8 mouse cellular contexts compared by ENCODE assay signal in genomic region chr11:97987551-97988526, GRCm38 (mm10). TPM values are rescaled to one million over a fixed set of nuclear protein-coding genes. Genes with fewer than 3 reads are reported as not detected.
A peak's percentile ranks its signal among the peaks of the same experiment; 100 is the strongest.
DNase-seq lines count a peak whose midpoint lies in the region; ATAC-seq lines count a peak whose summit lies in the region.

No protein-coding gene starts in this region.

- no peaks in the 10 kb centered on the region for H3K9me3 ChIP-seq in hindbrain, embryonic 12.5 days (replicated peaks)

- H3K9ac ChIP-seq in hindbrain, embryonic 12.5 days, result peak overlapping the region; percentile 78

- peak overlapping the region; percentile 57 for H3K4me2 ChIP-seq in hindbrain, embryonic 12.5 days (replicated peaks)

- under 1% methylated on average over 42 of the region's 42 CpGs for WGBS in hindbrain, embryonic 12.5 days

- peaks cover 27% of the 10 kb centered on the region for H3K4me1 ChIP-seq in hindbrain, embryonic 12.5 days

- no peaks in the 10 kb centered on the region for H3K36me3 ChIP-seq in hindbrain, embryonic 12.5 days

- peak; percentile 97 for DNase-seq in Muller cell, postnatal 12 days (ENCODE audit: inconsistent ontology term)
- peak; percentile 92 for DNase-seq in cerebellum, adult 9-11 months
- DNase-seq in frontal cortex, postnatal 10 days (ENCODE audit: low spot score in 2 of 2), result peak; percentile 91 to 92
- DNase-seq in layer of hippocampus, postnatal 14 days (ENCODE audit: low spot score in 2 of 2), result peak; percentile 97
- DNase-seq in lung, postnatal 14 days, result peak; percentile 95
- DNase-seq in retina, adult 2 months (ENCODE audit: low read depth, low spot score), result peak; percentile 81
- peak; percentile 92 to 94 for DNase-seq in thymus, postnatal 36 days

- H3K27ac ChIP-seq in hindbrain, embryonic 12.5 days, result peak overlapping the region; percentile 79

- peak; percentile 83 for ATAC-seq in hindbrain, embryonic 12.5 days (ENCODE audit: low FRiP score)

- peaks cover 42% of the 10 kb centered on the region for H3K27me3 ChIP-seq in hindbrain, embryonic 12.5 days

- peak overlapping the region; percentile 70 for H3K4me3 ChIP-seq in hindbrain, embryonic 12.5 days

RNA-seq across cellular contexts. Expression of gene Plxdc1, which starts 1.6 kb away (rescaled TPM):
- polyA plus RNA-seq in hindbrain, embryonic 12.5 days (2016; fragmentation: Nextera tagmentation; extraction: Ambion mirVana), result 0.13 and 0.26 TPM in 2 replicates
- 1 to 10 TPM; 7.9 to 9.6 TPM for total RNA-seq in layer of hippocampus, postnatal 14 days (2021)

RNA-seq across cellular contexts. Expression of gene Arl5c, which starts 8.1 kb away (rescaled TPM):
- polyA plus RNA-seq in hindbrain, embryonic 12.5 days (2016; fragmentation: Nextera tagmentation; extraction: Ambion mirVana), result 5.7 and 7.0 TPM in 2 replicates
- 1 to 10 TPM; 1.5 to 1.6 TPM for total RNA-seq in layer of hippocampus, postnatal 14 days (2021)

RNA-seq across cellular contexts. Expression of gene Cacnb1, which starts 35.0 kb away (rescaled TPM):
- polyA plus RNA-seq in hindbrain, embryonic 12.5 days (2016; fragmentation: Nextera tagmentation; extraction: Ambion mirVana), result 39.6 and 43.5 TPM in 2 replicates
- 100 to 1,000 TPM; 128 to 131 TPM for total RNA-seq in layer of hippocampus, postnatal 14 days (2021)

RNA-seq across cellular contexts. Expression of gene Rpl19, which starts 38.7 kb away (rescaled TPM):
- 675 and 726 TPM in 2 replicates for polyA plus RNA-seq in hindbrain, embryonic 12.5 days (2016; fragmentation: Nextera tagmentation; extraction: Ambion mirVana)
- total RNA-seq in layer of hippocampus, postnatal 14 days (2021), result 100 to 1,000 TPM; 532 to 602 TPM

Comparison
In these comparisons a context has a peak if more than half of its experiments do, and no peak if none do; other contexts are left out.
1. Peak in every context shown above with its lines: DNase-seq, ATAC-seq, H3K4me3 ChIP-seq and H3K27ac ChIP-seq.